Mouse (Mus musculus): ENCODE results near the gene Emilin2. TPM values are rescaled to one million over a fixed set of nuclear protein-coding genes. Genes with fewer than 3 reads are reported as not detected.
"Not testable (repeated sequence)": the region's sequence is repeated elsewhere in the genome, so short reads cannot be mapped to it uniquely, and the experiment has no call there.

Emilin2 gene
- polyA plus RNA-seq (2017; shearing (Covaris generic)), result not detected

DNA sequence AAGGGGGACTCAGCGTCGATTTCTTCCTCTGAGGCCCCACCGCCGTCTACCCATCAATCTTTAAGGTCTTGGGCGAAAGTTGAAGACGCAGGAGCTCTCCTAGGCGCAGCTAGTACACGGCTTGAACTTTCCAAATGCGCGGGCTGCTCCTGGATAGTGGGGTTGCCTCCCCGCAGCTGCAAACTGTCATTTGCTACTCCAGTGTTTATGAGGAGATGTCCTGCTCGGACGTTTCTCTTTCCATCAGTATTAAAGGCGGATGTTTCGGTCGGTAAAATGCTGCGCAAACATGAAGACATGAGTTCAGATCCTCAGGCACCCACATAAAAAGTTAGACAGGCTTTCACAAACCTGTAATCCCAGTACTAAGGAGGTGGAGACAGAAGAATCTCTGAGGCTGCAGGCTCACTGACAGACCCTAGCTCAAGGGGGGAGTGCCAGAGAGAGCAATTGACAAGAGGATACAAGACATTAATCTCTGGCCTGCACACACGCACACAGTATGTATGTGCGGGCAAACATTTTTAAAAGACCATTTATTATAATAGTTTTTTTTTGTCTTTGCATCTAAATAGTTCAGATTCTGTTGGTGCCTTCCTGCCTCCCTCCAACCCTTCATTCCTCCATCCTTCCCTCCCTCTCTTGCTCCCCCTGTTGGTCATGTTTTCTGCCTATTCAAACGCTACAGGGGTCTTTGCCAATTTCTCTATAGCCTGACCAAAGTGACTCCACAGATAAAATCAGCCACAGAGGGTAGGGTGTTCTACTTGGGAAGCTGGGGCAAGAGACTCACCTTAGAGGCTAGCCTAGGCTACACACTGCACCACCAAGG is at the start of gene Emilin2:
Emilin2 (minus strand) TSS at position 639 of the 832 bp plus-strand sequence.
- ATAC-seq, result no peak

DNA sequence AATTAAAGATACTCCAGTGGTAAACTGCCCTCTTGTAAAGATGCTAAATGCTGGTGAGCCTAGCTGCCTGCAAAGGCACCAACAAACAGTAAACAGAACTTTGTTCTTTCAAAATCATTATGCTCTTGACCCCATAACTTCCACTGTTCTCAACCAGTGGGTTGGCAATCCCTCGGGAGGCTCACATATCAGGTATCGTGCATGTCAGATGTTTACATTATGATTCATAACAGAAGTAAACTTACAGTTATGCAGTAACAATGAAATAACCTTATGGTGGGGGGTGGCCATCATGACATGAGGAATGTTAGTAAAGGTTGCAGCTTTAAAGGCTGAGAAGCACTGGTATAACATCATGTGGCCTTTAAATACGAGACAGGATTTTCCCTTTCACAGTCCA is 43.7 kb upstream of the Emilin2 start:
- ATAC-seq, result no peak

DNA sequence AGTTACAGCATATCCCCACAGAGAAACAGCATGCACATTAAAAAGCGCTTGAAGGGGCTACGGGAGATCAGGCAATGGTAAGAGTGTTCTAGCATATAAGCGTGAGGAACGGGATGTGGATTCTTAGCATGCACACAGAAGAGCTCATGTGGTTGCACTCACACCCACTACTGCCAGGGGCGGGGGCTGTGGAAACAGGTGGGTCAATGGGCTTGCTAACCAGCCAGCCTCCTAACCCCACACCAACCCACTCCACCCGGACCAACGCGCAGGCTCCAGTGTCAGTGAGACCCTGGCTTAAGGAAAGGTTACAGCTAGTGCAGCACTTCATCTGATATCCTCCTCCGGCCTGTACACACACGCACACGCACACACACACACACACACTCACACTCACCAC is 42.4 kb upstream of the Emilin2 start:
- ATAC-seq, result no peak

DNA sequence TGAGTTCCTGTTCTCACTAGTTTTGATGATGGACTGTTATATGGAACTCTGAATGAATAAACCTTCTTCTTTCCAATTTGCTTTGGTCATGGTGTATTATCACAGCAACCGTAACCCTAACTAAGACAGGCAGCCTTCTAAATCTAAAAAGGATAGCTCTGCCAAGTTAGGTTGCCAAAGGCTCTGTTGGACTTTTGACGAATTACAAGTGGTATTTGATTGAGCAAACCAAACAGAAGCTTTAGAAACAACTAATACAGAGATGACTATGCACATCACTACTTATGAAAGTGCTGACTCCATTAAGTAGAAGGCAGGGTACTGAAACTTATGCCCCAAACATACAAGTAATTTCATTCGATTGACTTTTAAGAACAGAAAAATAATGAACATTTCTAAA is 36.4 kb upstream of the Emilin2 start:
- ATAC-seq, result no peak

DNA sequence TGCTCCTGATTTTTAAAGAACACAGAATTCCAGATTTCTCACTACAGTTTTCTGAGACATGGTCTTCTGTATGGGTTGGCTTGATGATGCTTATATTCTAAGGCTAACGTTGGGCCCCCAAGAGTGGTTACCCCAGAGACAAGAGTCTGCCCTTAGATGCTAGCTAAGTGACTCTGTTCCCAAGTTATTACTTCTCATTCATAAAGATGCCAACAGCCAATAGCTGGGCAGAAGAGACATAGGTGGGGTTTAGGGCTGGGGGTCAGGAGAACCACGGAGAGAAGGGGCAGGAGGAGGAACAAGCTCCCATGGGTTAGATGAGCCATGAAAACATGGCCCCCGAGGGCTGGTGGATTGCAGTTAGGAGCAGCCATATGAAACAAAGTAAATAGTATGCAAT is 30.2 kb upstream of the Emilin2 start:
- ATAC-seq, result no peak

DNA sequence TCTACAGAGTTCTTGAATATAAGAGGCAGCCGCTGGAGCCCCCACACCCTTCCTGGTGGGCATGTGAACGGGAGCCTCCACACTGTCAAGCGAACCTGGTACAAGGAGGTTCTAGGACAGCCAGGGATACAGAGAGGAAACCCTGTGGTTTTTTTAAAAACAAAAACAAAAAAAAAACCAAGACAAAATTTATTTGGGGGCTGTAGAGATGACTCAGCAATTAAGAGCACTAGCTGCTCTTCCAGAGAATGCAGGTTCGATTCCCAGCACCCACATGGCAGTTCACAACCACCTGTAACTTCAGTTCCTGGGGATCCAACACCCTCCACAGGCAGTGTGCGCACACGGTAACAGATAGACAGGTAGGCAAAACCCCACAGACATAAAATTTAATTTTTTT is 26.8 kb upstream of the Emilin2 start:
- no peak for ATAC-seq

DNA sequence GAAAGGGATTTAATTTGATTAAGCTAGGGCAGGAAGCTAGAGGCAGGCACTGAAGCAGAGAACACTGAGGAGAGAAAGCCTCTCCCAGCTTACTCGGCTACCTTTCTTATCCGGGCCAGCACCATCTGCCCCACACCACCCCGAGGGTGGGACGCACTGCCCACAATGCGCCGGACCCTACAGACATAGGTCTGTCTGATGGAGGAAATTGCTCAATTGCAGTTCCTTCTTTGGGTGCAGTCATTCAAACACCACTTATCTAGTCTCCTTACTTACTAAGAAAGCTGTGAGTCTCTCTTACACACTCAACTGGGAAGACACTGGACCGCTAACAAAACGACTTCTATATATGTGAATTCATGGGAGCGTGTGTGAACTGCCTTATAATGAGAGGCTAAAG is 25.8 kb upstream of the Emilin2 start:
- no peak for ATAC-seq

DNA sequence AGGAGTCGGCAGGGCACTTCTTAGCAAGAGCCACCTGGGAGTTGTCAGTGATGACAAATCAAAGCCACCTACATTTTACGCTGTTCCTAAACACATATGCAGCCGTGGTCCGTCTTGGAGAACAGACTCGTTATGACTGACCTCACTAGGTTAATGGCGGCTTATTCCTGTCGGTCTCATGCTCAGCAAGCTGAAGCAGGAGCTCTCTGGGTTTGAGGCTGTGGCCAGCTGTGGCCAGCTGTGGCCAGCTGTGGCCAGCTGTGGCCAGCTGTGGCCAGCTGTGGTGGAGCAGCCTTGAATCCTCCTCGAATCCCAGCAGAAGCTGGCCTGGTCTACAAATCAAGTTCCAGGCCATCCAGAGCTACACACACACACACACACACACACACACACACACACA is 24.6 kb upstream of the Emilin2 start:
- ATAC-seq, result no peak

DNA sequence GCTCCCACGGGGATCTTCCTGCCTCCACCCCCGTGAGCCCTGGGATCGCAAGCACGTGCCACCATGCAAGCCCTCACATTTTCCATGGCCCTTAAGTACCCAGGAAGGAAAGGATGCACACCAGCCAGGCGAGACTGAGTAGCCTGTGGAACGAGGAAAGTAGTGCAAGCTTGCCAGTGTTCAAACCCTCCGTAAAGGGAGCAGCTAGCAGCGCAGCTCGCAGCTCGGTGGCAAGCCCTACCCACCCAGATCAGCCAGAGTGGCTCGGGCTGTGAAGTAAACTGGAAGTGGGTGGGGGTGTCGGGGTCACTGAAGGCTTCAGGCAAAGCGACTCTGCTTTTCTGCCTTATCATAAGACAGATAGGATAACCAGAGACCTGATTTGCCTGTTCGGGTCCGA is 20.5 kb upstream of the Emilin2 start:
- no peak for ATAC-seq

DNA sequence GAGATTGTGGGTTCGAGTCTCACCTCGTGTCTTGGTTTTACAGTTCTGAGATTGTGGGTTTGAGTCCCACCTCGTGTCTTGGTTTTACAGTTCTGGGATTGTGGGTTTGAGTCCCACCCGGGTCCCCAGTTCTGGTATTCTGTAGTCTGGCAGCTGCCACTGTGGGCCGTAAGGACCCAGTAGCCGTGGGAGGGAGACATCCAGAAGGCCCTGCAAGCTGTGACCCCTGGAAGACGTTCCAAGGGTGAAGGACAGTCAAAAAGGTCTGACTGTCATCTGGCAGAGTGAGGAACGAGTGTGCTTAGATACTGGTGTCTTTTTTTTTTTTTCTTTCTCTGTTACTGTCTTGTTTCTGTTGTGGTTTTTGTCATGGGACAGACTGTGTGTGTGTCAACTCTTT is 9.0 kb upstream of the Emilin2 start:
- not testable (repeated sequence) for ATAC-seq

DNA sequence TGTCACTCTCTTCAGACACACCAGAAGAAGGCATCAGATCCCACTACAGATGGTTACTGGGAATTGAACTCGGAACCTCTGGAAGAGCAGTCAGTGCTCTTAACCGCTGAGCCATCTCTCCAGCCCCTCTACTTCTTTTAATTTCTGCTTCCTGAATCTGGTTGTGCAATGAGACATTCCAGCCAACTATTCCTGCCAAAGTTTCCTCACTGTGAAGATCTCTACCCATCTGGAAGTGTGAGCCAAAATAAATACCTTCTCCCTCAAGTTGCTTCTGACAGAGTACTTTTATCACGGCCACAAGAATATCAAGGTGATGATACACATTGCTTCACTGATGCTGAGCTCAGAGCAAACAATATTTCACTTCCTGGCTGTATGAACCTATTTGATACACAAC is 7.6 kb upstream of the Emilin2 start:
- ATAC-seq, result no peak

DNA sequence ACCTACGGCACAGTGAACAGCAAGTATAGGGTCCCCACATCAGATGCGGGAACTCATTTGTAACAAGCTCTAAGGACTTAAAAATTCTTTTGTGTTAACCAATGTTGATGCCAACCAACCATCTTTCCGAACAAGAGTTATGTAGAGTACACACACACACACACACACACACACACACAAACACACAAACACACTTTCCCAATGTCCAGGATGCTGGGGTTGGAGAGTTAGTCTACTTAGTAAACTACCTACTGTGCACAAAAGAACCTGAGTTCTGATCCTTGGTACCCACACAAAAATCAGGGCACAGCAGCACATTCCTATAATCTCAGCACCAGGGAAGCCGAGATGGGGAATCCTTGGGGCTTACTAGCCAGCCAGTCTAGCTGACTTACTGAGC is 5.8 kb upstream of the Emilin2 start:
- ATAC-seq, result no peak

DNA sequence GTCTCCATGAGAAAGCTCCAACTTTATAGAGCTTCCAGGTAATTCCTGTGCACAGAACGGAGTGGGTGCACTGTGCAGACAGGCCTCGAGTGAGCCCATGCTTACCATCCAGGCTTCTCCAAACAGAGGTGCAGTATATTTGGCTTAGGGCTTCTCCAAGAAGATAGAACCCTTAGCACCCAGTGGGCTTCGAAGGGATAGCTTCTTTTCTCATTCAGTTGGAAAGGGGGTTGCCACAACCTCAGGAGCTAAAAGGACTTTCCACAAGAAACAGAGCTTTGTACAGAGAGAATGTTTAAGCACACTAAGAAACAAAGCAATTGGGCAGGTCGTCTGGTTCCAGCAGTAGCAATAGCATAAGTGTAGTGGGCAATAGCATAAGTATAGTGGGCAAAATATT is 2.5 kb upstream of the Emilin2 start:
- ATAC-seq, result no peak

DNA sequence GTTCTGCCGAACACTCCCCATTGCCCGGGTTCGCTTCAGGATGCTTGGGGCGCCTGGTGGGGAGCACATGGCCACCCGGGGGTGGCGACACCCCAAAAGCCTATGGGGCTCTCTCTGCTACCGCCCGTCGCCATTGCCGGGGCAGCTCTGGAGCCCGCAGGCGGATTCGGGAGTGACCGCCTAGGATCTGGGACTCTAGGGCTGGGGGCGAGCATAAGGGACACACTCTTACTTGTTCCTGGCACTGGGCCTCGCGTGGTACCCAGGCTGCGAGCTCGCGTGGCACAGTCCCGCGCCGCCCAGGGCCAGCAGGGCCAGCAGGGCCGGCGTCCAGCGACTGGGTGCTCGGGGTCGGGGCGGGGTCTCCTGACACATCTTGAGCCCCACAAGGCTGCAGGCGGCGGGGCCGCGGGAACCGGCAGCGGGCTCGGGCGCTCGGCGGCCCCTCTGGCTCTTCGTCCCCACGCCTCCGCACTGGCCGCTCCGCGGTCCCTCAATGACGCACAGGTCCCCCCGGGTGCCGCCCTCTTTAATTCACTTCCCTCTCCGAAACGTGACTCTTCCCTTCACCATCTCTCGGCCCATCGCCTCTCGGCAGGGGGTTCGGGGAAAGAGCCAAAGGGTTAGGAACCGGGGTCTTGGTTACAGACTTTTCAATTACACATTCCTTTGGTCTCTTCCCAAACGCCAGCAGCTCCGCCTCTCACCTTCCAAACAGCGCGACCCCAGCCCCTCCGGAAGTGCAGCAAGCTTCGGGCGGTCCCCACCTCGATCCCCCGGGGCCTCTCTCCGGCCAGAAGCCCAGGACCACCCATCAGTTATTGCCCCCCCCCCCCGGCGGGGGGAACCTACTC is 1.1 kb downstream of the Emilin2 start:
- no peak for ATAC-seq

DNA sequence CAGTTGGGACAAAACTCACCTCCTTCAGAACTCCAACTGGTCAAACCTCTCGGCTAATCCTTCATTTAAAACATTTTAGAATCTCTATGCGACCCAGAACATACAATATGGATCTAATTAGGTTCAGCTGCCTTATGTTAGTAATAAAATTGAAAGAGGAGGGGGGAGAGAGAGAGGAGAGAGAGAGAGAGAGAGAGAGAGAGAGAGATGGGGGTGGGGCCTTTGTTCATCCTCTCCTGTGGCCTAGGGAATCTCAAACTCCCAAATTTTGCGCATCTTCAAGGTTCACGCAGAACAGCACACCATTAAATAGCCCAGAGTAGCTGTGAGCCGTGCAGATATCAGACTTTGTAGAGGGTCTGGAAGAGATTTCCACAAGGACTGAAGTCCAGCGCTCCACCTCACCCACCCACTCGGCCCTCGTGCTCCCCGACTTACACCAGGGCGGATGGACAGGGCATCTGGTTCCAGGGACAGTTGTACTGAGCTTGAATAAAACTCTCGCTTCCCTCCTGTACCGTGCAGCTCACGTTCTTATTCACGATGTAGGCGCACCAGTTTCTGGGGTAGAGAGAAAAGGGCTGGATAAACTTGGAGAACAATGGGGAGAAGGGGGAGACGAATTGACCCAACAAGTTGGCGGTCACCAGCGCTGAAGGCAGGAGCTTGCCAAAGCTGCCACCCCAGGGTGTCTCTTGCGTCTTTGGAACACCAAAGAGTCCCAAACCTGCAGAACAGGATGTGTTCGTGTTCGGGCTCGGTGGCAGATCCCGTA is 1.9 kb downstream of the Emilin2 start:
- ATAC-seq, result no peak

DNA sequence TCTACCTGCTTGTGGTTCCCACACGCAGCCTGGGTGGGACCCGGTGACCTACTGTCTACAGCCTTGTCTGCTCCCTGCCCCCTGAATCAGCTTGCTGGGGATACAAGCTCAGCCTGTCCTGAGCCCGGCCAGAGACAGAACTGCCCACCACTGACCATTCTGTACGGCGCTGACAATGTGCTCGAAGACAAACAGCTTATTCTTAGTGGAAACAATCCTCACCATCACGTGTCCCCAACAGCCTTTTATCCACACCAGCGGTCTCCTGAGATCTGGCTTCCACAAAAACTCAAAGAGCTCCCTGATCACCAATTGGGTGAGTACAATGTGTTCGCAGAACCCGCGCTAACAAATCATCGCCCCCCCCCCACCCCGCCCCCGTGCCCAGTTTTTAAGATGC is 2.6 kb downstream of the Emilin2 start:
- no peak for ATAC-seq

DNA sequence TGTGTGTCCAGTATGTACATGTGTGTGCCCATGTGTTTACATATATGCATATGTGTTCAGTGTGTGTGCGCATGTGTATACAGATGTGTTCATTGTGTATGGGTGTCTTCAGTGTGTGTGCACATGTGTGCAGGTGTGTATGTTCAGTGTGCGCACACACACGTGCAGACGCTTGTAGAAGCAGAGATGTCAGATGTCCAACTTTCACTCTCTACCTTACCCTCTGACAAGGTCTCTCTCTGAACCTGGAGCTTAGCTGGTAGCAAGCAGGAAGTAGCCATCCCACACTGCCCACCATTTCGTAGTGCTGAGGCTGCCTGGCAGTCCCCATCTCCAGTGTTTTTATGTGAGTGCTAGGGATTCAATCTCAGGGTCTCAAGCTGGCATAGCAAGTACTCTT is 3.5 kb downstream of the Emilin2 start:
- ATAC-seq, result no peak

DNA sequence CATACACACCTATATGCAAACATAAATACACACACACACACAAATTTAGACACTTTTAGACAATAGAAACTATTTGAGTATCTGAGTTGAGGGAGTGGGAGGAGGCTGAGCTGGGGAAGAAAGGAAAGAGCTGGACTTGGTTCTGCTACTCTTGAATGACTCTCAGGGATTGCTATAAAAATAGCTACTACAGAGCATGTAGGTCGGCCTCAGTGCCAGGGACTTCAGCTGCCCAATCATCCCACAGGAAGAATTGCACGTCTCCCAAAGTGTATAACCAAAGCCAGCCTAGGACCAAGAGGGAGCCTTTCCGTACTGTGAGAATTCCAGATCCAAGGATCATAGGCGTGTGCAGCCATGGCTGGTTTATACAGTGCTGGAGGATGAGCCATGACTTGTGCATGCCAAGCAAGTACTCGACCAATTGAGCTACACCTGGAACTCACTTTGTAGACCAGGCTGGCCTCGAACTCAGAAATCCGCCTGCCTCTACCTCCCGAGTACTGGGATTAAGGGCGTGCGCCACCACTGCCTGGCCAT is 4.5 kb downstream of the Emilin2 start:
- ATAC-seq, result no peak

DNA sequence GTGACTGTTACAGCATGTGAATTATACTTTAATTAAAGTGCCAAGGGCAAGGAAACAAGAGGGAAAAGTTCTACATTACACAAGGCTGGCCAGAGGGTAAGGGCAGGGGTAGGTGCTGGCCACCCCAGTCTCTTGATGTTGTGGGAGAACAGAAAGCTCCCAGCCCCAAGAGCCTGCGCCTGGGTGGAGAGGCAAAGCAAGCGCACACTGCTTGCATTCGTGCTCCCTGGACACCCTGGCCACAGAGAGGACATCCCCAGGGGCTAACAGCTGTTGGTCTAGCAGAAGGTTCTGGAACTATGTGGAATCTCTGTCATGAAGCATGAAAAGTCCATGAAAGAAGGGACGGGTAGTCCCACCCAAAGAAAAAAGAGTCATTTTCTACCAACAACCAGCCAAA is 5.1 kb downstream of the Emilin2 start:
- ATAC-seq, result no peak

DNA sequence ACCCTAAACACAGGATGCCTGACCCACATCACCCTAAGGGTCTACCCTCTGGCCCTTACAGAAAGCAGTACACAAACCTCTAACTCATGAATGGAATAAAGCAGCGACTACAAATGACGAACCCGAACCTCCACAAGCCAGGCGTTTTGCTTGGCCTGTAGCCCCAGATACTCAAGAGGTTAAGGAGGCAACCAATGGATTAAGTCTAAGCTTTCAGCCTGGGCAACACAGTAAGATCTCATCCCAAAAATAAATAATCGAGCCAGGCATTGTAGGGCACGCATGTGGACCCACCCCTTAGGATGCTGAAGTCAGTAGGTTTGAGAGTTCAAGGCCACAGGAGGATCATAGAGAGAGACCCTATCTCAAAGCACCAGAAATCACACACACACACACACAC is 5.7 kb downstream of the Emilin2 start:
- ATAC-seq, result no peak

DNA sequence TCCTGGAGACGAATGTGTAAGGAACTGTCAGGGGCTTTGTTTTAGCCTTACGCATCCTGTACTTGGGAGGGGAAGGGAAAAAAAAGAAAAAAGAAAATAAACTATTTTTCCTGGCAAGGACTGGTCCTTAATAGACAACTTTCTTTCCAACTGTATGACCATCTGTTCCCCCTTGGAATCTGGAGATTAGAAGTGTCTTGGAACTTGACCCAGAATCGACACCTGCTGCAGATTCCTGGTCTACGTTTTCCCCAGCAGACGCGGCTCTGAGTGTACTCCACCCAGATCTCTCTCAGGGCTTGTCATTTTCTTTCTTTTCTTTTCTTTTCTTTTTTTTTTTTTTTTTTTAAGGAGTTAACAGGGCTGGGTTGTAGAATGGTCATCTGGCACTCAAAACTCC is 8.3 kb downstream of the Emilin2 start:
- no peak for ATAC-seq

DNA sequence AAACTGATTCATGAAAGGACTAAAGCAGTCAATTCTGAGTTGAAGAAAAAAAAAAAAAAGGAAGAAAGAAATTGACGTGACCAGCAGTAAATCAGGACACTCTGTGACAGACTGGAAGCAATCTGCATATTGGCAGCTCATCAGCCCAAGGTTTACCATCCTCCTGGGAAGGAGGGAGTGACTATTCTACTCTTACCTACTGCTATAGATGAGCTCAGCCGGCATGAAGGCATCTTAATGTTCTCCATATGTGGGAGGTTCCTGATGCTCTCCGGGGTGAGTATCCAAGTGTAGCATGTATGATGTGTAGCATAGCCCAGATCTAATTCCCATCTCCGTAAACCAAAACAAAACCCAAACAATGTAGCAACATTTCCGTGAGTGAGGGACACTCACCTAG is 10.4 kb downstream of the Emilin2 start:
- no peak for ATAC-seq

DNA sequence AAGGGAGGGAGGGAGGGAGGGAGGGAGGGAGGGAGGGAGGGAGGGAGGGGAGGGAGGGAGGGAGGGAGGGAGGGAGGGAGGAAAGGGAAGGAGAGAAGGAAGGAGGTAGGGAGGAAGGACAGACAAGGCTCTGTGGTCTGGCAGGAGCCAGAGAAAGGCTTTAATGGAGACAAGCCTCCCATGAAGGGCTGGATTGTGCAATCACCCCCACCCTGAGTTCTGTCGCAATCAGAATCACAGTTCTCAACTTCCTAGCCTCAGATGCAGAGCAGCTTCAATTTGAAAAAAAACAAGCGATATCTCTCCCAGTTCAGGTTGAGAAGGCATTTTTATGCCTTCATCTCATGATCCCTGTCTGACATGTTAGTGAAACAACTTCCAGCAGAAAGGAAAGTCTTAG is 11.4 kb downstream of the Emilin2 start:
- no peak for ATAC-seq
